Mouse (Mus musculus) liver, embryonic 11.5 days (tissue): ENCODE data around the gene Tubd1. TPM values are rescaled to one million over a fixed set of nuclear protein-coding genes. Genes with fewer than 3 reads are reported as not detected.
"Not testable (repeated sequence)": the region's sequence is repeated elsewhere in the genome, so short reads cannot be mapped to it uniquely, and the experiment has no call there.

ENCODE experiments used
- ATAC-seq: fragments of 200-750 bp; cut with Nextera tagmentation; replicated peaks from 2 replicates; pipeline ENCODE4 v1.8.0; 2017; ENCODE audit warnings: moderate number of reproducible peaks, mild to moderate bottlenecking, moderate TSS enrichment, moderate library complexity; ENCODE audit not compliant: low FRiP score
- DNase-seq: peaks from one replicate; pipeline ENCODE4 v3.0.0-alpha.2; 2017; ENCODE audit warnings: low spot score
- H3K27ac ChIP-seq: fragments of 300-500 bp; sonication (generic); 2 replicates; pipeline ENCODE4 v1.5.1; 2014; ENCODE audit warnings: mild to moderate bottlenecking, low read depth, low read length, control low read depth
- H3K27me3 ChIP-seq: fragments of 300-500 bp; sonication (generic); replicated peaks from 2 replicates; pipeline ENCODE4 v1.6.1; 2014; ENCODE audit warnings: low read length, mixed read lengths; ENCODE audit not compliant: control insufficient read depth, insufficient read depth
- H3K36me3 ChIP-seq: fragments of 300-500 bp; sonication (generic); 2 replicates; pipeline ENCODE4 v1.6.1; 2014; ENCODE audit warnings: mild to moderate bottlenecking, low read length, moderate library complexity, mixed read lengths; ENCODE audit not compliant: control insufficient read depth, insufficient read depth
- H3K4me1 ChIP-seq: fragments of 300-500 bp; sonication (generic); replicated peaks from 2 replicates; pipeline ENCODE4 v1.6.1; 2014; ENCODE audit warnings: low read length, mixed read lengths; ENCODE audit not compliant: control insufficient read depth, insufficient read depth
- H3K4me2 ChIP-seq: fragments of 300-500 bp; sonication (generic); 2 replicates; pipeline ENCODE4 v1.6.1; 2014; ENCODE audit warnings: mild to moderate bottlenecking, control low read depth, moderate library complexity
- H3K4me3 ChIP-seq: fragments of 300-500 bp; sonication (generic); 2 replicates; pipeline ENCODE4 v1.5.1; 2014; ENCODE audit warnings: low read depth, low read length, control low read depth
- H3K9ac ChIP-seq: fragments of 300-500 bp; sonication (generic); 2 replicates; pipeline ENCODE4 v1.6.1; 2014; ENCODE audit warnings: low read depth, low read length, control low read depth
- H3K9me3 ChIP-seq: fragments of 300-500 bp; sonication (generic); 2 replicates; pipeline ENCODE4 v1.6.1; 2016; ENCODE audit warnings: low read length, inconsistent platforms, mixed read lengths; ENCODE audit not compliant: control insufficient read depth
- WGBS: fragments of 180-500 bp; shearing (Covaris S2); extraction: QIAGEN DNeasy Blood & Tissue Kit; methylation state at CpG from one replicate; pipeline ENCODE4 v1.1.7; 2014; 5-methylcytosine and 5-hydroxymethylcytosine counted together
- polyA plus RNA-seq: library from polyadenylated mRNA; unstranded; fragments of >200 nt; fragmentation: Nextera tagmentation; extraction: Ambion mirVana; gene quantifications from 2 replicates; pipeline ENCODE4 v1.2.1, GENCODE M21; 2014

Gene Tubd1
- polyA plus RNA-seq, 1 experiment from 2014 or later, result 18.7 TPM

GRCm38 (mm10) chr11:86519751-86520150 is 25.0 kb upstream of the Tubd1 start:
- no peak overlapping the region for H3K4me3 ChIP-seq
- 91% methylated on average over 7 of the region's 7 CpGs for WGBS
- no peaks in the 10 kb centered on the region for H3K9me3 ChIP-seq
- H3K27ac ChIP-seq, result no peak overlapping the region
- H3K4me1 ChIP-seq, result no peaks in the 10 kb centered on the region
- DNase-seq, result no peak
- H3K9ac ChIP-seq, result no peak overlapping the region
- no peak overlapping the region for H3K4me2 ChIP-seq
- no peak for ATAC-seq
- H3K27me3 ChIP-seq, result no peaks in the 10 kb centered on the region
- H3K36me3 ChIP-seq, result peaks cover 35% of the 10 kb centered on the region

GRCm38 (mm10) chr11:86527528-86527927 is 17.3 kb upstream of the Tubd1 start:
- no peaks in the 10 kb centered on the region for H3K9me3 ChIP-seq
- H3K9ac ChIP-seq, result no peak overlapping the region
- peaks cover 24% of the 10 kb centered on the region for H3K36me3 ChIP-seq
- 87% methylated on average over 4 of the region's 4 CpGs for WGBS
- no peaks in the 10 kb centered on the region for H3K4me1 ChIP-seq
- no peak for ATAC-seq
- no peak overlapping the region for H3K4me3 ChIP-seq
- H3K27me3 ChIP-seq, result no peaks in the 10 kb centered on the region
- DNase-seq, result no peak
- no peak overlapping the region for H3K27ac ChIP-seq
- H3K4me2 ChIP-seq, result no peak overlapping the region

- Histone ChIP-seq H3K4me1 (no peaks in the 10 kb centered on the region), H3K27me3 (no peaks in the 10 kb centered on the region), H3K9me3 (no peaks in the 10 kb centered on the region), H3K9ac (no peak overlapping the region), H3K36me3 (peaks cover 12% of the 10 kb centered on the region), H3K4me3 (no peak overlapping the region), H3K4me2 (no peak overlapping the region), H3K27ac (no peak overlapping the region)
- ATAC-seq (no peak), DNase-seq (no peak)
- 80% methylated on average over 1 of the region's 1 CpGs for WGBS
Observed at GRCm38 (mm10) chr11:86532834-86533233, 12.0 kb upstream of the Tubd1 start.

- not testable (repeated sequence) for H3K9me3 ChIP-seq, H3K27ac ChIP-seq, H3K4me3 ChIP-seq, H3K4me1 ChIP-seq, ATAC-seq, H3K4me2 ChIP-seq, H3K36me3 ChIP-seq, H3K27me3 ChIP-seq, DNase-seq, H3K9ac ChIP-seq
- WGBS, result 80% methylated on average over 6 of the region's 6 CpGs
Observed at GRCm38 (mm10) chr11:86533302-86533701, 11.5 kb upstream of the Tubd1 start.

GRCm38 (mm10) chr11:86534201-86534910 is 10.4 kb upstream of the Tubd1 start:
- Histone ChIP-seq H3K27me3 (no peaks in the 10 kb centered on the region), H3K27ac (no peak overlapping the region), H3K9me3 (no peaks in the 10 kb centered on the region), H3K4me1 (no peaks in the 10 kb centered on the region), H3K9ac (no peak overlapping the region), H3K36me3 (peaks cover 9% of the 10 kb centered on the region), H3K4me3 (no peak overlapping the region), H3K4me2 (no peak overlapping the region)
- WGBS, result 90% methylated on average over 5 of the region's 5 CpGs
- DNase-seq, result no peak
- no peak for ATAC-seq

- H3K9me3 ChIP-seq, result no peaks in the 10 kb centered on the region
- H3K36me3 ChIP-seq, result peaks cover 3% of the 10 kb centered on the region; the same call in 1 of the 2 replicates
- no peak for DNase-seq
- no peak overlapping the region for H3K4me3 ChIP-seq
- no peak overlapping the region for H3K4me2 ChIP-seq
- peaks cover 8% of the 10 kb centered on the region for H3K4me1 ChIP-seq
- H3K27me3 ChIP-seq, result no peaks in the 10 kb centered on the region
- H3K27ac ChIP-seq, result no peak overlapping the region
- WGBS, result 89% methylated on average over 4 of the region's 4 CpGs
- H3K9ac ChIP-seq, result no peak overlapping the region
- no peak for ATAC-seq
Observed at GRCm38 (mm10) chr11:86538786-86539185, 6.0 kb upstream of the Tubd1 start.

- peaks cover 8% of the 10 kb centered on the region for H3K4me1 ChIP-seq
- H3K9ac ChIP-seq, result no peak overlapping the region
- no peaks in the 10 kb centered on the region for H3K27me3 ChIP-seq
- no peak for ATAC-seq
- H3K4me3 ChIP-seq, result no peak overlapping the region
- H3K9me3 ChIP-seq, result no peaks in the 10 kb centered on the region
- no peaks in the 10 kb centered on the region for H3K36me3 ChIP-seq
- DNase-seq, result no peak
- no peak overlapping the region for H3K27ac ChIP-seq
- no peak overlapping the region for H3K4me2 ChIP-seq
- WGBS, result 87% methylated on average over 6 of the region's 6 CpGs
Observed at GRCm38 (mm10) chr11:86539716-86540475, 4.9 kb upstream of the Tubd1 start.

GRCm38 (mm10) chr11:86540476-86540845 is 4.3 kb upstream of the Tubd1 start:
- Histone ChIP-seq H3K4me2 (no peak overlapping the region), H3K9me3 (no peaks in the 10 kb centered on the region), H3K27ac (no peak overlapping the region), H3K36me3 (no peaks in the 10 kb centered on the region), H3K4me1 (peaks cover 8% of the 10 kb centered on the region), H3K9ac (no peak overlapping the region), H3K27me3 (no peaks in the 10 kb centered on the region), H3K4me3 (no peak overlapping the region)
- DNase-seq, result no peak
- WGBS, result 92% methylated on average over 2 of the region's 2 CpGs
- no peak for ATAC-seq

- Histone ChIP-seq H3K4me1 (peaks cover 8% of the 10 kb centered on the region), H3K36me3 (no peaks in the 10 kb centered on the region), H3K4me2 (peak overlapping the region; percentile 62), H3K27me3 (no peaks in the 10 kb centered on the region), H3K27ac (no peak overlapping the region), H3K4me3 (no peak overlapping the region), H3K9me3 (no peaks in the 10 kb centered on the region), H3K9ac (no peak overlapping the region)
- WGBS, result 88% methylated on average over 1 of the region's 1 CpGs
- DNase-seq, result no peak
- no peak for ATAC-seq
Observed at GRCm38 (mm10) chr11:86542851-86543250, 1.9 kb upstream of the Tubd1 start.
